Mouse (Mus musculus): ENCODE results near the gene Smc1b. TPM values are rescaled to one million over a fixed set of nuclear protein-coding genes. Genes with fewer than 3 reads are reported as not detected.

The Smc1b gene
- polyA plus RNA-seq (2015; fragmentation: Nextera tagmentation; extraction: Ambion mirVana): 0.04 TPM in 1 of 2 replicates, not detected in the other

DNA sequence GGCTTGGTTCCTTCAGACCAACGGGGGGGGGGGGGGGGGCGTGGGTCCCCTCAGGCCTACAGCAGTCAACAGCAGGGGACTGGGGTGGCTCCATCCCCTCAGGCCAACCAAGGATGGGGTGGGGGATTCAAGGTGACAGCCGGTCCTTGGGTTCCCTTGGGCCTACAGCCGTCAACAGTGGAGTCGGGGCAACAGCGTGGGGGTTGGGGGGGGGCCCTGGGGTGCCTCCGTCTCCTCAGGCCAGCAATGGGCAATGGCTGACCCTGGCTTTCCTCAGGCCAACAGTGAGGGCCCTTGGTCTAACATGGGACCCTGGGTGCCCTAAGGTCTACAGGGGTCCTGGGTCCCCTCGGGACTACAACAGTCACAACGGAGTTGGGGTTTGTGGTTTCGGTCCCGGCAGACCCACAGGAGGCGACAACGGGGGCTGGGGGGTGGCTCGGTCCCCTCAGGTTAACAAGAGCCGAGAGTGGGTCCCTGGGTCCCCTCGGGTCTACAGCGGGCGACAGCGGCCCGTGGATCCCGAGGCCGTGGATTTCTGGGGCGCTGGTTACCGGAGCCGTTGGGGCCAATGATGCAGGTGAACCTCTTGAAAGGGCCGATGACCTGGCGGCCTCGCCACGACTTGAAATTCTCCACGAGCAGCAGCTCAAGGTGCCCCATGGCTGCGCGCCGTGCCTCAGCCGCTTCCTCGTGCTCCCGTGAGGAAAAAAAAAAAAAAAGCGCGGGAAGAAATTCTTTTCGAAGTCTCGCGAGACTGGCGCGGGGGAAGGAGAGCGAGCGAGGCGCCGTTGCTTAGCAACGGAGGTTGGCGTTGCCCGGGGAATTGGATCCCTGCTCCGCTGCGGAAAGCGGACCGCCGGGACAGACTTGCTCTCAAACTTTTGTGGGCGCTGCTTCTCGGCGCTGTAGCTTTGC lies at the start of gene Smc1b, which contains the start of gene Ribc2:
Gene Smc1b (minus strand): TSS at position 690 of the 918 bp plus-strand sequence.
Gene Ribc2 (plus strand): TSS at position 804 of the 918 bp plus-strand sequence.
- Histone ChIP-seq H3K4me3 (ENCODE audit: low read depth, low read length) (no peak within 1 kb of the TSS), H3K27me3 (replicated peaks; ENCODE audit: insufficient read depth, low read length) (no peaks in the 10 kb centered on the region), H3K36me3 (ENCODE audit: insufficient read depth, low read length) (no peaks in the 10 kb centered on the region), H3K4me1 (ENCODE audit: insufficient read depth, low read depth, low read length) (0 out of 2 replicates have a peak, but pooled peaks cover 2% of the 10 kb centered on the region), H3K27ac (ENCODE audit: low read length) (no peak within 1 kb of the TSS), H3K9ac (replicated peaks; ENCODE audit: low read depth) (no peak within 1 kb of the TSS), H3K9me3 (ENCODE audit: low read length) (no peaks in the 10 kb centered on the region), H3K4me2 (replicated peaks; ENCODE audit: low read depth, low read length) (peak within 1 kb of the TSS; percentile 33)
- 30% methylated on average over 54 of the region's 58 CpGs for WGBS
- ATAC-seq: no peak
- DNase-seq (ENCODE audit: low spot score): peak; percentile 81
- peak; percentile 56 for TF ChIP-seq EP300 (IDR thresholded peaks at IDR 0.05)
- TF ChIP-seq CTCF (IDR thresholded peaks at IDR 0.05): no peak

DNA sequence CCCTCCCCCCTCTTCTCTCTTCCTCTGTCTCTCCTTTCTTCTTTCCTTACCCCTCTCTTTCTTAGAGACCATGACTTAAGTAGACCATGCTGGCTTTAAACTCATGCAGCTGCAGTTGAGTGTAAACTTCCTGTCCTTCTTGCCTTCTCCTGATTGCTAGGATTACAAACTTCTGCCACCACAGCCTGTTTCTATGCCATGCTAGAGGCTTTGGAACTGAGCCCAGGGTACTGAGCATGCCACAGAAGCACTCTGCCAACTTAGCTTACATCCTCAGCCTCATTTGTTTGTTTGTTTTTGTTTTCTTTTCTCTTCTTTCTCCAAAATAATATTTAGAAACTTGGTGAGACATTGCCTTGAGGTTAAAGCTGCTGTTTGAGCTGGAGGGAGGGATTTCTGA lies 48.6 kb upstream of the Smc1b start:
- Histone ChIP-seq H3K9me3 (ENCODE audit: low read length) (no peaks in the 10 kb centered on the region), H3K27ac (ENCODE audit: low read length) (no peak overlapping the region), H3K4me2 (replicated peaks; ENCODE audit: low read depth, low read length) (no peak overlapping the region), H3K9ac (replicated peaks; ENCODE audit: low read depth) (no peak overlapping the region), H3K4me3 (ENCODE audit: low read depth, low read length) (no peak overlapping the region), H3K36me3 (ENCODE audit: insufficient read depth, low read length) (no peaks in the 10 kb centered on the region), H3K27me3 (replicated peaks; ENCODE audit: insufficient read depth, low read length) (no peaks in the 10 kb centered on the region), H3K4me1 (ENCODE audit: insufficient read depth, low read depth, low read length) (0 out of 2 replicates have a peak, but pooled peaks cover 2% of the 10 kb centered on the region)
- no peak for ATAC-seq
- no peak for DNase-seq (ENCODE audit: low spot score)
- no peak for TF ChIP-seq CTCF (IDR thresholded peaks at IDR 0.05)

DNA sequence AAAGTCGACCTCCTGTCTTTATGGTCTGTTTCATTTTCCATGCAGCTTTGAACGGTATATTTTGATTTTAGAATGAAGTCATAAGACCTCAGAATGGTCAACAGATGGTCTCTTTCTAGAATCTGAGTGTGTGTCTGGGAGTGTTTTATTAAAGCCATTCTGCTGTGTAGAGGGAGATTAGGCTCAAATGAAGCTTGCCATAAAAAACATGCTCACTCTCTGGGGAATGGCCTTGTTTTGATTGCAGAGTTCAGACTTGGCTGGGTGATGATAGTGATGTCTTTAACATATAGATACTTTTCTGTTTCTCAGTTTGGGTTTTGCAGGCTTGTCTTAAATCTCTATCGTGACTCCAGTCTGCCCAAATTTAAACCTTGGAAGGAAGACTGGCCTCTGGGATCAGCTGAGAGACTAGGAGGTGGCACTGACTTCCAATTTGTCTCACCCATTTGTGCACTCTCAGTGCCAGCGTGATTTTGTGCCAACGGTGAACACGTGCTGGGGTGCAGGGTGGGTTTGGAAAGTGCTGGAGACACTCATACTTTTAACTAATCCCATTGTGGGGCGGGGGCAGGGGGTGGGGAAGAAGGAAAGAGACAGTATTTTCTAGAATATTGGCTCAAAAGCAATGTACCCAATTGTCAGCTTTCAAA lies 47.9 kb upstream of the Smc1b start:
- H3K9ac ChIP-seq (replicated peaks; ENCODE audit: low read depth): no peak overlapping the region
- TF ChIP-seq CTCF (IDR thresholded peaks at IDR 0.05) (no peak), EP300 (IDR thresholded peaks at IDR 0.05) (no peak)
- no peak overlapping the region for H3K4me3 ChIP-seq (ENCODE audit: low read depth, low read length)
- no peaks in the 10 kb centered on the region for H3K27me3 ChIP-seq (replicated peaks; ENCODE audit: insufficient read depth, low read length)
- DNase-seq (ENCODE audit: low spot score) (no peak), ATAC-seq (no peak)
- 73% methylated on average over 7 of the region's 7 CpGs for WGBS
- H3K4me2 ChIP-seq (replicated peaks; ENCODE audit: low read depth, low read length): no peak overlapping the region
- H3K36me3 ChIP-seq (ENCODE audit: insufficient read depth, low read length): no peaks in the 10 kb centered on the region
- H3K27ac ChIP-seq (ENCODE audit: low read length): no peak overlapping the region
- 0 out of 2 replicates have a peak, but pooled peaks cover 2% of the 10 kb centered on the region for H3K4me1 ChIP-seq (ENCODE audit: insufficient read depth, low read depth, low read length)
- H3K9me3 ChIP-seq (ENCODE audit: low read length): no peaks in the 10 kb centered on the region

DNA sequence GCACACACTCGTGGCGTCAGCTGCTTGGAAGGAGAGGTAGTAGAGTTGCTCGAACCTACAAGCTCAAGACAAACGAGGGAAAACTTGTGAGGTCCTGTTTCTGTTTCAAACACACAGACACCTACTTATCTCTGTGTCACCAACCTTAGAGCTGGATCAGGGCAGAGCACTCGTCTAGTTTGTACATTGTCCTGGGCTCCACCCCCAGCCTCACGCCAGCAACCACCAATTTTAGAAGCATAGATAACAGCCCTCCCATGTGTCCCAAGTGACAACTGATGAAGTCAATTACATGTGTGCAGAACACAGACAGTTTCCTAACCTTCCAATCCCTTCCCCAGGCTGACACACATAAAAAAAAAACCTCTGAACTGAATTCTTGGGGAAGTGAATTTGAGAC lies 46.4 kb upstream of the Smc1b start:
- Histone ChIP-seq H3K36me3 (ENCODE audit: insufficient read depth, low read length) (no peaks in the 10 kb centered on the region), H3K27me3 (replicated peaks; ENCODE audit: insufficient read depth, low read length) (no peaks in the 10 kb centered on the region), H3K9me3 (ENCODE audit: low read length) (no peaks in the 10 kb centered on the region), H3K4me2 (replicated peaks; ENCODE audit: low read depth, low read length) (no peak overlapping the region), H3K27ac (ENCODE audit: low read length) (no peak overlapping the region), H3K4me1 (ENCODE audit: insufficient read depth, low read depth, low read length) (0 out of 2 replicates have a peak, but pooled peaks cover 2% of the 10 kb centered on the region), H3K9ac (replicated peaks; ENCODE audit: low read depth) (no peak overlapping the region), H3K4me3 (ENCODE audit: low read depth, low read length) (no peak overlapping the region)
- no peak for DNase-seq (ENCODE audit: low spot score)
- TF ChIP-seq CTCF (IDR thresholded peaks at IDR 0.05): no peak
- no peak for TF ChIP-seq EP300 (IDR thresholded peaks at IDR 0.05)
- ATAC-seq: no peak
- 49% methylated on average over 6 of the region's 6 CpGs for WGBS

DNA sequence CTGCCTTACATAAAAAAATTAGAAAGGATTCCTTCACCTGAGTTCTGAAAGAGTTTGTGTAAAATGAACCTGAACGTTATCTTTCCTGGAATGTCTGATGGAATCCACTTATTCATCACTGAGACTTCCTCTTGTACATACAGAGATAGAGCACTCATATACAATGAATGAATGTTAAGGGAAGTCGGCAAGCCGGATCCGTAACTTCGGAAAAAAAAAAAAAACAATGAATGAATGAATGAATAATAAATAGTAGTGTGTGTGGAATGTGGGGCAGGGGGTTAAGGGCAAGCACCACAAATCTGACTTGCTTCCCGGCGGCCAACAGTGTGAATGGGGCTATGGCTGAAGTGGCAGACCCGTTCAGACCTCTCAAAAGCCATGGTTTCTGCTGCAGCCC lies 45.8 kb upstream of the Smc1b start:
- 36% methylated on average over 8 of the region's 8 CpGs for WGBS
- Histone ChIP-seq H3K27me3 (replicated peaks; ENCODE audit: insufficient read depth, low read length) (no peaks in the 10 kb centered on the region), H3K4me2 (replicated peaks; ENCODE audit: low read depth, low read length) (no peak overlapping the region; the same call in 1 of the 2 replicates), H3K27ac (ENCODE audit: low read length) (no peak overlapping the region), H3K4me1 (ENCODE audit: insufficient read depth, low read depth, low read length) (0 out of 2 replicates have a peak, but pooled peaks cover 2% of the 10 kb centered on the region), H3K36me3 (ENCODE audit: insufficient read depth, low read length) (no peaks in the 10 kb centered on the region), H3K4me3 (ENCODE audit: low read depth, low read length) (no peak overlapping the region), H3K9ac (replicated peaks; ENCODE audit: low read depth) (no peak overlapping the region), H3K9me3 (ENCODE audit: low read length) (no peaks in the 10 kb centered on the region)
- DNase-seq (ENCODE audit: low spot score): peak; percentile 94
- no peak for ATAC-seq
- no peak for TF ChIP-seq CTCF (IDR thresholded peaks at IDR 0.05)
- TF ChIP-seq EP300 (IDR thresholded peaks at IDR 0.05): no peak

DNA sequence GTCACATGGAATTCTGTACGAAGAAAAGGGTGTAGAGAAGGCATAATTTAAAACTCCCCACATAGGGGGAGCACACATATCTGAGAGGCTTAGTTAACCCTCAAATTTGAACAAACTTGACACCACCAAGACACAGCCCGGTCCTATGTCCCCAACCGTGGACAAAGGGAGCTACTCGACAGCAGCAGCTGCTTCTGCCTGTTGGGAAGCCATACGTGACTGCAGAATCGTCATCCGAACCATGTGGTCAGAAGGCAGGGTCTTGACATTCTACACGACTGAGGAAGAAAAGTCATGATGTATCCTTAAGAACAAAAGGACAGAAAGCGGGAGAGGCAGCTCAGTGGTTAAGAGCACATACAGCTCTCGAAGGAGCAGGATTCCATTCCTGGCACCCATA lies 42.3 kb upstream of the Smc1b start:
- H3K9ac ChIP-seq (replicated peaks; ENCODE audit: low read depth): no peak overlapping the region
- H3K4me1 ChIP-seq (ENCODE audit: insufficient read depth, low read depth, low read length): no peaks in the 10 kb centered on the region
- H3K27me3 ChIP-seq (replicated peaks; ENCODE audit: insufficient read depth, low read length): no peaks in the 10 kb centered on the region
- H3K9me3 ChIP-seq (ENCODE audit: low read length): no peaks in the 10 kb centered on the region
- WGBS: 63% methylated on average over 10 of the region's 10 CpGs
- DNase-seq (ENCODE audit: low spot score): no peak
- no peak overlapping the region for H3K27ac ChIP-seq (ENCODE audit: low read length)
- H3K4me3 ChIP-seq (ENCODE audit: low read depth, low read length): no peak overlapping the region
- TF ChIP-seq CTCF (IDR thresholded peaks at IDR 0.05): no peak
- TF ChIP-seq EP300 (IDR thresholded peaks at IDR 0.05): no peak
- no peak for ATAC-seq
- H3K36me3 ChIP-seq (ENCODE audit: insufficient read depth, low read length): no peaks in the 10 kb centered on the region
- H3K4me2 ChIP-seq (replicated peaks; ENCODE audit: low read depth, low read length): no peak overlapping the region
